Mouse (Mus musculus) brain, embryonic 14.5 days (tissue): ENCODE results near the gene Ccdc69.

Experiments used
- CTCF ChIP-seq: fragments of 200-500 bp; IDR thresholded peaks from 2 replicates; pipeline ENCODE4 v1.5.1; 2012; ENCODE audit warnings: inconsistent platforms, mild to moderate bottlenecking, moderate library complexity, borderline replicate concordance; ENCODE audit not compliant: insufficient read depth, insufficient read length; ENCODE audit errors: extremely low read depth
- POLR2A ChIP-seq: fragments of 200-500 bp; IDR thresholded peaks from 2 replicates; pipeline ENCODE4 v1.6.1; 2012; ENCODE audit warnings: mild to moderate bottlenecking, inconsistent platforms, borderline replicate concordance; ENCODE audit not compliant: poor library complexity, insufficient read depth, insufficient read length, severe bottlenecking; ENCODE audit errors: extremely low read depth

GRCm38 (mm10) chr11:55025896-55026295, 52.0 kb downstream of the Ccdc69 start:
- no peak for TF ChIP-seq CTCF
- no peak for TF ChIP-seq POLR2A
